Mouse (Mus musculus): Measurements from ENCODE around the gene Zfp770. TPM values are rescaled to one million over a fixed set of nuclear protein-coding genes. Genes with fewer than 3 reads are reported as not detected.

The Zfp770 gene
- polyA plus RNA-seq (2014; fragmentation: Nextera tagmentation; extraction: Ambion mirVana): 4.8 and 6.7 TPM in 2 replicates

DNA sequence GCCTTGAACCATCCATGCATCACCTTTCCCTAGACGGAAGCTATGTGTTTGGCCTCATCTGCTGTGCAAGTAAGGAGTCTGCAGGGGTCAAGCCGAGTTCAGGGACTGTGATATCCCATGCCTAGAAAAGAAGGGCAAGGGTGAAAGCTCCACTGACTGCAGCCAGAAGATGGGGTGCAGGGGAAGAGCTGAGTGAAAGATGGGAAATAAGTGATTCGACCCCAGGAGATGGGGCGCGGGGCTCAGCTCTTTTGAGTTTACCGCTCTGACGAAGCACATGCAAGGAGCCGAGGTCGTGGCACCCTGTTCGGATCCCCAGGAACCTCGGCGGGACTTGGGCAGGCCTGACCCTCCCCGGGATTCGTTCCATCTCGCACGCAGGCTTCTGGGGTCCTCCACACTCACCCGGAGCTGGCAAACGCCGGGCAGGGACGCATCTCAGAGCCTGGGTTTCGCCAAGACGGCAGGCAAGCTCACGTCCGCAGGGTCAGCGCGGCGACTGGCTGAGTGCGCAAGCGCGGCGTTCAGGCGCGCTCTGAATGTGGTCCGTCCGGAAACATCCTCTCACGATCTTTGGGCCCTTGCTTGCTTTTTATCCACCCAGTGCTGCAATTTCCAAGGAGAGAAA is at the start of gene Zfp770:
Gene Zfp770 (minus strand): TSS at position 538 of the 628 bp plus-strand sequence.
- Histone ChIP-seq H3K27ac (replicated peaks; ENCODE audit: low read depth, low read length) (peak within 1 kb of the TSS; percentile 63), H3K4me3 (ENCODE audit: low read depth, low read length) (peak within 1 kb of the TSS; percentile 83)
- peak; percentile 76 for DNase-seq (ENCODE audit: low spot score)

DNA sequence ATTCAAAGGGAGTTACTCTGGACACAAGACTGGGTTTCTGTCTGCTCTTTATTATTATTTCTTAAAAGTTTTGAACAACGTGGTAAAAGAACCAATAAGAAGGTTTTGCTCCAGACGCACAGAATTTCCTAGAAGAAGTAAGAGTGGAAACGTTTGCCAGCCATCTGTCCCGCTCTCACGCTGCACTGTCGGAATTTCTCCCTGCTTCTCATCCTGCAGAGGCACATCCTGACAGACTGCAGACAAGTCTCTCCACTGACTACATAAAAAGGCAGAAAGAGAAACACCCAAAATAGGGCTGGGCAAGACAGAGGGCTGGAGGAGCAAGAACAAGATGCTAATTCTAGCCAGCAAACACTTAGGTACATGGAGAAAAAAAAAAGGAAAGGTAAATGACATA is 48.2 kb upstream of the Zfp770 start:
- no peak overlapping the region for H3K27ac ChIP-seq (replicated peaks; ENCODE audit: low read depth, low read length)
- WGBS: 58% methylated on average over 6 of the region's 6 CpGs
- DNase-seq (ENCODE audit: low spot score) (no peak), ATAC-seq (ENCODE audit: low read depth) (no peak)
- H3K4me2 ChIP-seq (ENCODE audit: low read depth, low read length): no peak overlapping the region
- H3K9ac ChIP-seq (ENCODE audit: low read depth, low read length): no peak overlapping the region
- no peaks in the 10 kb centered on the region for H3K4me1 ChIP-seq (ENCODE audit: control insufficient read depth, insufficient read depth, low read length)
- no peaks in the 10 kb centered on the region for H3K36me3 ChIP-seq (ENCODE audit: control insufficient read depth, insufficient read depth, low read length)
- no peaks in the 10 kb centered on the region for H3K27me3 ChIP-seq (replicated peaks; ENCODE audit: control insufficient read depth, insufficient read depth, low read length)
- no peak overlapping the region for H3K4me3 ChIP-seq (ENCODE audit: low read depth, low read length)
- H3K9me3 ChIP-seq (ENCODE audit: control insufficient read depth, low read length): no peaks in the 10 kb centered on the region

More for the DNA sequence above, at the start of gene Zfp770:
- ATAC-seq (ENCODE audit: low read depth): peak; percentile 96
- no peaks in the 10 kb centered on the region for H3K9me3 ChIP-seq (ENCODE audit: control insufficient read depth, low read length)
- H3K36me3 ChIP-seq (ENCODE audit: control insufficient read depth, insufficient read depth, low read length): peaks cover 14% of the 10 kb centered on the region
- H3K9ac ChIP-seq (ENCODE audit: low read depth, low read length): peak within 1 kb of the TSS; percentile 92
- peak within 1 kb of the TSS; percentile 66 for H3K4me2 ChIP-seq (ENCODE audit: low read depth, low read length)
- no peaks in the 10 kb centered on the region for H3K27me3 ChIP-seq (replicated peaks; ENCODE audit: control insufficient read depth, insufficient read depth, low read length)
- peaks cover 11% of the 10 kb centered on the region for H3K4me1 ChIP-seq (ENCODE audit: control insufficient read depth, insufficient read depth, low read length)
- under 1% methylated on average over 32 of the region's 36 CpGs for WGBS

DNA sequence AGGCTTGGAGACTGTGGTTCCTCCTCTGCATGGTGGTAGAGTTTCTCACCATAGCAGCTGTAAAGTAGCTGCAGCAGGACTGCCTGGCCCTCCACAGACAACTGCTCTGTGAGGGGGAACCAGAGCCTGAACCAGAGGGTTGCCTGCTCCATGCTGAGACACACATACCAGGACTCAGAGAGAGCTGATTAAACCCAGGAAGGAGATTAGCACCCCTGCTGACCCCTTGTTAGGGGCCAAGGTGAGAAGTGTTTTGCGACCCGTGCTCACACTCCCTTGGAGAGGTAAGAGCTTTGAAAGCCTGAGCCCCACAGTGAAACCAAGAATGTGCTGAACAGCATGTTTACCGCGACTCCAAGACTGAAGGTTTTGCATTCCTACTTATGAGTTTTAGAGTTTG is 36.4 kb upstream of the Zfp770 start:
- H3K4me1 ChIP-seq (ENCODE audit: control insufficient read depth, insufficient read depth, low read length): no peaks in the 10 kb centered on the region
- H3K27ac ChIP-seq (replicated peaks; ENCODE audit: low read depth, low read length): no peak overlapping the region
- ATAC-seq (ENCODE audit: low read depth): no peak
- no peaks in the 10 kb centered on the region for H3K36me3 ChIP-seq (ENCODE audit: control insufficient read depth, insufficient read depth, low read length)
- 16% methylated on average over 4 of the region's 4 CpGs for WGBS
- no peak overlapping the region for H3K4me2 ChIP-seq (ENCODE audit: low read depth, low read length)
- no peaks in the 10 kb centered on the region for H3K9me3 ChIP-seq (ENCODE audit: control insufficient read depth, low read length)
- no peak overlapping the region for H3K9ac ChIP-seq (ENCODE audit: low read depth, low read length)
- H3K27me3 ChIP-seq (replicated peaks; ENCODE audit: control insufficient read depth, insufficient read depth, low read length): no peaks in the 10 kb centered on the region
- H3K4me3 ChIP-seq (ENCODE audit: low read depth, low read length): no peak overlapping the region
- no peak for DNase-seq (ENCODE audit: low spot score)

DNA sequence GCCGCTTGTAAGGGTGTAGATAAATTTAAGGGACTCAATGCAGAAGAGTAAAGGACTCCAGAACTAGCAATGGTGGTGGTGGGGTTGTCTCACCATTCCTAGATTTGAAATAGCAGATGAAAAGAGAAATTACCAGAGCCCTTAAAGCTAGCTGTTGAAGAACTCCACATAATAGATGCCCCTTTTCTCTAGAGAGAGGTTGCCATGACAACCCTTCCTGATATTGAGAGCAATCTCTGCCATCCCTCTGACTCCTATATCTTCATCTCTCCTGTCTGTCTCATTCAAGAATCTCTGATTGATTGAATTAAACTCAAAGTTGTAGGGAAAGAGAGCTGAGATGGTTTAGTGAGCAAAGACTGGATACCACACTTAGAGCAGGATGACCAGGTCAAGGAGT is 35.3 kb upstream of the Zfp770 start:
- no peaks in the 10 kb centered on the region for H3K36me3 ChIP-seq (ENCODE audit: control insufficient read depth, insufficient read depth, low read length)
- ATAC-seq (ENCODE audit: low read depth) (no peak), DNase-seq (ENCODE audit: low spot score) (no peak)
- H3K9me3 ChIP-seq (ENCODE audit: control insufficient read depth, low read length): no peaks in the 10 kb centered on the region
- no peak overlapping the region for H3K4me3 ChIP-seq (ENCODE audit: low read depth, low read length)
- H3K27me3 ChIP-seq (replicated peaks; ENCODE audit: control insufficient read depth, insufficient read depth, low read length): no peaks in the 10 kb centered on the region
- no peak overlapping the region for H3K4me2 ChIP-seq (ENCODE audit: low read depth, low read length)
- no peaks in the 10 kb centered on the region for H3K4me1 ChIP-seq (ENCODE audit: control insufficient read depth, insufficient read depth, low read length)
- no peak overlapping the region for H3K27ac ChIP-seq (replicated peaks; ENCODE audit: low read depth, low read length)
- WGBS: 83% methylated on average over 1 of the region's 1 CpGs
- no peak overlapping the region for H3K9ac ChIP-seq (ENCODE audit: low read depth, low read length)

DNA sequence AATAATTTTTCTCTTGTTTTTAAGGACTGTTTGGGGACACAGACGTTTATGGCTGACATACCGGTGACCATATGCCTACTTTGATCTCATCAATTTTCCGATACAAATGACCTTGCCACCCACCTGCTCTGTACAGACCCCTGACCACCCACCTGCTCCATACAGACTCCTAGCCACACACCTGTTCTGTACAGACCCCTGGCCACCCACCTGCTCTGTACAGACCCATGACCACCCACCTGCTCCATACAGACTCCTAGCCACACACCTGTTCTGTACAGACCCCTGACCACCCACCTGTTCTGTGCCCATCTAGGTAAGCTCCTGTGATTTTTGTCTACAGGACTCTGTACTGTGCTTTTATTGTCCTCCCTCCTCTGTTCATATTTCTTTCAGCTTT is 34.3 kb upstream of the Zfp770 start:
- Histone ChIP-seq H3K4me3 (ENCODE audit: low read depth, low read length) (no peak overlapping the region), H3K9me3 (ENCODE audit: control insufficient read depth, low read length) (no peaks in the 10 kb centered on the region), H3K27ac (replicated peaks; ENCODE audit: low read depth, low read length) (no peak overlapping the region), H3K4me2 (ENCODE audit: low read depth, low read length) (no peak overlapping the region), H3K27me3 (replicated peaks; ENCODE audit: control insufficient read depth, insufficient read depth, low read length) (no peaks in the 10 kb centered on the region), H3K36me3 (ENCODE audit: control insufficient read depth, insufficient read depth, low read length) (no peaks in the 10 kb centered on the region), H3K4me1 (ENCODE audit: control insufficient read depth, insufficient read depth, low read length) (no peaks in the 10 kb centered on the region), H3K9ac (ENCODE audit: low read depth, low read length) (no peak overlapping the region)
- ATAC-seq (ENCODE audit: low read depth) (no peak), DNase-seq (ENCODE audit: low spot score) (no peak)
- 77% methylated on average over 3 of the region's 3 CpGs for WGBS

DNA sequence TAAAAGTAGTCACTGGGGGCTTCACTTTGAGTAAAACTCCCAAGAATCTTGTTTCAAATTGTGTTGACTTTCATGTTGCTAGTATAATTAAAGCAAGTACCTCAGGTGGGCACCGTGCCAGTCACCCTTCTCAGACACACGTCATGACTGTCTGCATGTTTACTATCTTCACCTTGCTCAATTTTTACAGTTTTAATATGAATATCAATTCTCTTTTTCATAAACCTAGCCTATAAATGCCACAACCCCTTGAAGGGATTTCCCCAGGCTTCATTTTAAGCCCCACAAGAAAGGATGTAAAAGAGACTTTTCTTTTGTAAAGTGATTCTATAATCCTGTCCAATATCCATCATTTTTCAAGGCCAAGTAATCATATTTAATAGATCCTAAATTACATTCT is 30.0 kb upstream of the Zfp770 start:
- 43% methylated on average over 2 of the region's 2 CpGs for WGBS
- no peak for ATAC-seq (ENCODE audit: low read depth)
- no peak overlapping the region for H3K4me3 ChIP-seq (ENCODE audit: low read depth, low read length)
- H3K27me3 ChIP-seq (replicated peaks; ENCODE audit: control insufficient read depth, insufficient read depth, low read length): no peaks in the 10 kb centered on the region
- no peak overlapping the region for H3K27ac ChIP-seq (replicated peaks; ENCODE audit: low read depth, low read length)
- no peaks in the 10 kb centered on the region for H3K4me1 ChIP-seq (ENCODE audit: control insufficient read depth, insufficient read depth, low read length)
- H3K36me3 ChIP-seq (ENCODE audit: control insufficient read depth, insufficient read depth, low read length): no peaks in the 10 kb centered on the region
- DNase-seq (ENCODE audit: low spot score): no peak
- H3K4me2 ChIP-seq (ENCODE audit: low read depth, low read length): no peak overlapping the region
- no peak overlapping the region for H3K9ac ChIP-seq (ENCODE audit: low read depth, low read length)
- no peaks in the 10 kb centered on the region for H3K9me3 ChIP-seq (ENCODE audit: control insufficient read depth, low read length)

DNA sequence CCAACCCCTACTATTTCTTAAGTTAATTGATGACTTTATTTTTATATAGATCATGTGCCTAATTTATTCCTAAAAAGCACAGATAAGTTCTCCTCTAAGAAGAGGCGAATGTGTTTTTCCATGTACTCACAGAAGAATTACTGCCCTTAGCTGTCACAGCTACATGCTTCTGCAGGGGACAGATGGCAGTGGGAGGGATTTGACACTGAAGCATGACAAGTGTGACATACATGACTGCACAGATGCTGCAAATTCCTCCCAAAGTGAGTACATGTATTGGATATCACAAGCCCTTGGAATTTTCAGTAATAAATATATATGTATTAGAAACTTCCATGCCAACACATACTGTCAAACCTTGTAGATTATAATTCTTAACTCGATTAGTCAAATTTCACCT is 27.4 kb upstream of the Zfp770 start:
- DNase-seq (ENCODE audit: low spot score): no peak
- Histone ChIP-seq H3K27ac (replicated peaks; ENCODE audit: low read depth, low read length) (no peak overlapping the region), H3K9me3 (ENCODE audit: control insufficient read depth, low read length) (no peaks in the 10 kb centered on the region), H3K4me1 (ENCODE audit: control insufficient read depth, insufficient read depth, low read length) (no peaks in the 10 kb centered on the region), H3K36me3 (ENCODE audit: control insufficient read depth, insufficient read depth, low read length) (no peaks in the 10 kb centered on the region), H3K27me3 (replicated peaks; ENCODE audit: control insufficient read depth, insufficient read depth, low read length) (no peaks in the 10 kb centered on the region), H3K9ac (ENCODE audit: low read depth, low read length) (no peak overlapping the region), H3K4me3 (ENCODE audit: low read depth, low read length) (no peak overlapping the region), H3K4me2 (ENCODE audit: low read depth, low read length) (no peak overlapping the region)
- ATAC-seq (ENCODE audit: low read depth): no peak
- 75% methylated on average over 2 of the region's 2 CpGs for WGBS

DNA sequence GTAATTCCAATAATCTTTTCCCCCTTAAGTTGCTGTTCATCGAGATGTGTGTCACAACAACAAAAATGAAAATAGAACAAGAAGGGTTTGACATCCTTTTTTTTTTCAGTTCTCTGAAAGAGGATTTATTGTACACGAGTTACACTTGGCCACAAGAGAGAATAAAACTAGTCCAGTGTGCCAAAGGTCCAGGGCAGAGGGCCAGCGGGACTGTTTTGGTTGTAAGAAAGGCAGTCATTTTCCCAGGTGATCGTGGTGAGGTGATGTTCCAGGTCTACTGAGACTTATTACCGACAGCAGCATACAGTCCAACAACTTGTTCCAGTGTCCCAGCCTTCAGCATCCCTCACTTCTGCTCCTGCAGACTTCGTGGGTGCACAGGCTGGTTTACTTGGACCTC is 3.8 kb upstream of the Zfp770 start:
- H3K4me1 ChIP-seq (ENCODE audit: control insufficient read depth, insufficient read depth, low read length): peaks cover 5% of the 10 kb centered on the region; the same call in 1 of the 2 replicates
- no peak for ATAC-seq (ENCODE audit: low read depth)
- DNase-seq (ENCODE audit: low spot score): no peak

DNA sequence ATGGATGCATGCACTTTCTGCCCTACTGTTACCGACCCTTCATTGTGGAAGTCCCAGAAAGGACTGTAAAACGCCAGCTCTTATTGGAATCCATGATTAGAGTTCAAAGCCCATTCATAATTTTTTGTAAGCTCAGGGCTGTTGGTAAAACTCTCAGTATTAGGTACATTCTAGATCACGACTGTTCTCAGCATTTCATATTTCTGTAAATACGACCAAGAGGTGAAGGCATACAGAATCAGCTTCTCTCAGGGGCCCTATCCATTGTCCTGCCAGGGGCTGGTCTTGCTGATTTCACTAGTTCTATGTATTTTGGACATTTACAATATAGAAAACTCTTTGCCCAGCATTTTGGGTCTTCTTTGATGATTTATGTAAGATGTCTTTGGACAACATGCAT is 305 bp upstream of the Zfp770 start:
- Histone ChIP-seq H3K27ac (replicated peaks; ENCODE audit: low read depth, low read length) (no peak overlapping the region), H3K27me3 (replicated peaks; ENCODE audit: control insufficient read depth, insufficient read depth, low read length) (no peaks in the 10 kb centered on the region), H3K9me3 (ENCODE audit: control insufficient read depth, low read length) (no peaks in the 10 kb centered on the region), H3K4me2 (ENCODE audit: low read depth, low read length) (peak overlapping the region; percentile 66), H3K36me3 (ENCODE audit: control insufficient read depth, insufficient read depth, low read length) (peaks cover 9% of the 10 kb centered on the region), H3K9ac (ENCODE audit: low read depth, low read length) (peak overlapping the region; percentile 92), H3K4me3 (ENCODE audit: low read depth, low read length) (peak overlapping the region; percentile 83), H3K4me1 (ENCODE audit: control insufficient read depth, insufficient read depth, low read length) (peaks cover 11% of the 10 kb centered on the region)
- DNase-seq (ENCODE audit: low spot score) (no peak), ATAC-seq (ENCODE audit: low read depth) (no peak)
- WGBS: 32% methylated on average over 4 of the region's 4 CpGs

More for the DNA sequence above, 3.8 kb upstream of the Zfp770 start:
- H3K4me2 ChIP-seq (ENCODE audit: low read depth, low read length): no peak overlapping the region
- 64% methylated on average over 6 of the region's 6 CpGs for WGBS
- no peaks in the 10 kb centered on the region for H3K9me3 ChIP-seq (ENCODE audit: control insufficient read depth, low read length)
- no peaks in the 10 kb centered on the region for H3K27me3 ChIP-seq (replicated peaks; ENCODE audit: control insufficient read depth, insufficient read depth, low read length)
- no peaks in the 10 kb centered on the region for H3K36me3 ChIP-seq (ENCODE audit: control insufficient read depth, insufficient read depth, low read length)
- no peak overlapping the region for H3K4me3 ChIP-seq (ENCODE audit: low read depth, low read length)
- no peak overlapping the region for H3K9ac ChIP-seq (ENCODE audit: low read depth, low read length)
- no peak overlapping the region for H3K27ac ChIP-seq (replicated peaks; ENCODE audit: low read depth, low read length)
